Mouse (Mus musculus) ES-E14 (cell line): ENCODE results near the gene Wdr95. TPM values are rescaled to one million over a fixed set of nuclear protein-coding genes. Genes with fewer than 3 reads are reported as not detected.

Source experiments
- DNase-seq: peaks from one replicate; pipeline ENCODE4 v3.0.0-alpha.2; 2013; ENCODE audit warnings: low read depth, low spot score
- H3K27ac ChIP-seq: 2 replicates; pipeline ENCODE4 v1.5.1; 2012; ENCODE audit warnings: low read depth, mild to moderate bottlenecking, low read length, moderate library complexity, mixed read lengths; ENCODE audit not compliant: poor library complexity, insufficient read depth, severe bottlenecking
- H3K36me3 ChIP-seq: 2 replicates; pipeline ENCODE4 v1.6.1; 2012; ENCODE audit warnings: mild to moderate bottlenecking, low read length, moderate library complexity, mixed read lengths; ENCODE audit not compliant: control insufficient read depth, poor library complexity, insufficient read depth, severe bottlenecking
- H3K4me1 ChIP-seq, 2 experiments: fragments of 150-350 bp in 1 of 2; sonication (generic) in 1 of 2; 2 replicates each; pipeline ENCODE4 v1.6.1; 2012; ENCODE audit warnings: low read length in 2 of 2, mild to moderate bottlenecking in 1 of 2, mixed read lengths in 1 of 2; ENCODE audit not compliant: control insufficient read depth in 2 of 2, insufficient read depth in 2 of 2, poor library complexity in 1 of 2
- H3K4me3 ChIP-seq, 2 experiments: fragments of 150-350 bp in 1 of 2; sonication (generic) in 1 of 2; 2 replicates each; pipeline ENCODE4 v1.5.1; 2012; ENCODE audit warnings: low read length in 2 of 2, low read depth in 1 of 2, mild to moderate bottlenecking in 1 of 2, mixed read lengths in 1 of 2; ENCODE audit not compliant: insufficient read depth in 1 of 2, poor library complexity in 1 of 2, severe bottlenecking in 1 of 2
- H3K9ac ChIP-seq: 2 replicates; pipeline ENCODE4 v1.6.1; 2012; ENCODE audit warnings: low read depth, mild to moderate bottlenecking, low read length, mixed read lengths; ENCODE audit not compliant: poor library complexity, insufficient read depth, severe bottlenecking
- H3K9me3 ChIP-seq: fragments of 150-350 bp; sonication (generic); 2 replicates; pipeline ENCODE4 v1.6.1; 2012; ENCODE audit warnings: low read depth, mild to moderate bottlenecking, low read length; ENCODE audit not compliant: control insufficient read depth, insufficient read depth
- CHD2 ChIP-seq: IDR thresholded peaks from 2 replicates; pipeline ENCODE4 v1.6.1; 2014; ENCODE audit warnings: mild to moderate bottlenecking, low read depth, low read length, inconsistent platforms
- HCFC1 ChIP-seq: IDR thresholded peaks from 2 replicates; pipeline ENCODE4 v1.6.1; 2012; ENCODE audit warnings: low read length, inconsistent platforms, borderline replicate concordance; ENCODE audit not compliant: insufficient read depth
- MAFK ChIP-seq: IDR thresholded peaks from 2 replicates; pipeline ENCODE4 v1.6.1; 2014; ENCODE audit warnings: mild to moderate bottlenecking, low read depth, low read length, inconsistent platforms; ENCODE audit not compliant: insufficient read depth
- ZC3H11A ChIP-seq: IDR thresholded peaks from 2 replicates; pipeline ENCODE4 v1.6.1; 2012; ENCODE audit warnings: low read depth, mild to moderate bottlenecking, inconsistent platforms, low read length, borderline replicate concordance
- ZNF384 ChIP-seq: IDR thresholded peaks from 2 replicates; pipeline ENCODE4 v1.6.1; 2012; ENCODE audit warnings: low read depth, low read length, inconsistent platforms
- in situ Hi-C, 2 experiments: fragments of 600-800 bp; cut with MboI; formaldehyde crosslinking; loops; one replicate each; pipeline ENCODE4 v1.15.1; 2025; ENCODE audit warnings: low sequenced_read_pairs in 2 of 2, inconsistent platforms in 1 of 2; ENCODE audit not compliant: unreplicated experiment in 2 of 2
- total RNA-seq: library from RNA; depleted of rRNA; stranded (reverse); fragments of 300-350 nt; gene quantifications from 2 replicates; pipeline ENCODE4 v1.2.3, GENCODE M21; 2012

The Wdr95 gene
- total RNA-seq, 1 experiment: 1.5 TPM

DNA sequence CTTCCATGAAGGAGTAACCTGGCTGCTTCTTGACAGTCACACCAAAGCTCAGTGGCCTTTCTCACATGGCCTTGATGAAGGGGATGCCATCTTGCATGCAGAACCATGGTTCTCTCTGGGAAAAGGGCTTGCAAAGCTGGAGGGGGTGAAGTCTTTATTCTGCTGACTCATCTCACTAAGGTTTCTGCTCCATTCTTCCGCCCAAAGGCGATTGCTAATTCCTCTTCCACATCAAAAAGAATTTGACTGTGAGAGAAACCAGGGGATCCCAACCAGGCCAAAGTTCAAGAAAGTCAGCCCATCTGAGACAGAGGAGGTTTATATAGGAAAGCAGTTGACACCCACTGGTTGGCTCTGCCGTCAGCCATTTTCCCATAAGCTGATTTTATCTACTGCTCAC is 61.5 kb downstream of the Wdr95 start:
- Histone ChIP-seq H3K27ac (peak overlapping the region; percentile 35; the same call in 1 of the 2 replicates), H3K9ac (no peak overlapping the region), H3K4me3 (no peak overlapping the region), H3K9me3 (no peaks in the 10 kb centered on the region), H3K36me3 (no peaks in the 10 kb centered on the region), H3K4me1 (peaks cover 0 to 21% of the 10 kb centered on the region in 2 experiments; a peak in 3 of 4 replicates)
- peak; percentile 53; the same call in 1 of the 2 replicates for TF ChIP-seq MAFK
- TF ChIP-seq ZNF384: no peak
- in situ Hi-C loops: no loop called here
- DNase-seq: no peak

DNA sequence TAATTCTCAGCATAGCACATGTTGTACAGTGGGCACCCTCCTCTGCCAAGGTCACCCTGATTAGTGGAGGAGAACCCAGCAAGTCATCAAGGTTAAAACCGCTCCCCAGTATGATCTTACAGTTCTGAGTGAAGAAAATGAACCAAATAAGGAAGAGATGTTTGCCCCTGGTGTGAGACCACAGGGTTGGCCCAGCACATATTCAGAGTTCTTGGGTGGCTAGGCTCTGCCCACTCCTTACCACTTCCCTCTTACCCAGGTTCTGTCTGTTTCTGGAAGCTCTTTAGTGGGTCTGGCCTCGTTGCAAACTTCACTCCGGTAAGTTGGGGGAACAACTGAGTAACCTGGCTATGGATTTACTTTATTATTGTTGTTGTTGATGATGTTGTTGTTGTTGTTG is 65.7 kb downstream of the Wdr95 start:
- Histone ChIP-seq H3K36me3 (no peaks in the 10 kb centered on the region), H3K27ac (no peak overlapping the region), H3K4me1 (peaks cover 3 to 13% of the 10 kb centered on the region in 2 experiments; a peak in 3 of 4 replicates), H3K9ac (no peak overlapping the region), H3K4me3 (no peak overlapping the region), H3K9me3 (no peaks in the 10 kb centered on the region)
- TF ChIP-seq CHD2: no peak
- TF ChIP-seq MAFK: no peak
- no peak for TF ChIP-seq ZNF384
- no peak for TF ChIP-seq ZC3H11A
- TF ChIP-seq HCFC1: no peak
- DNase-seq: no peak
- in situ Hi-C loops: no loop called here

DNA sequence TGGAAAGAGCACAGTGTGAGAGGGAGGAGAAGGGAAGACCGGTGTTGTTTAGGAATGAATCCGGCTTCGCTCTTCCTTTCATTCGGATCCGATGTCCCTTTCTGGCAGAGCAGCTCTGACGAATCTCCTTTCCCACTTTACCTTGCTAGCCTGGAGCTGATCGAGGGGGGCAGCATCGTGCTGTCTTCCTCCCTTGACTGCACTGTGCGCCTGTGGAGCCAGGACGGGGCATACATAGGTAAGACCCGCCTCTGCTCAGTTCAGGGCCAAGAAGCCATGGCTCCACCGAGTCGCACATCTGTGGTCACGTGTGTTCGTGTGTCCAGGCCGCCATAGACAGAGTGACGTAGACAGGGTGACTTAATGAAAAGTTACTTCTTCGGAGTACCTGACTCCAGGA is 68.9 kb downstream of the Wdr95 start:
- Histone ChIP-seq H3K4me1 (peaks cover 3 to 5% of the 10 kb centered on the region in 2 experiments; a peak in 2 of 4 replicates), H3K4me3 (no peak overlapping the region), H3K36me3 (no peaks in the 10 kb centered on the region), H3K9me3 (no peaks in the 10 kb centered on the region), H3K9ac (no peak overlapping the region), H3K27ac (no peak overlapping the region)
- TF ChIP-seq ZNF384 (no peak), MAFK (no peak), HCFC1 (no peak)
- DNase-seq: no peak
- in situ Hi-C loops: no loop called here

DNA sequence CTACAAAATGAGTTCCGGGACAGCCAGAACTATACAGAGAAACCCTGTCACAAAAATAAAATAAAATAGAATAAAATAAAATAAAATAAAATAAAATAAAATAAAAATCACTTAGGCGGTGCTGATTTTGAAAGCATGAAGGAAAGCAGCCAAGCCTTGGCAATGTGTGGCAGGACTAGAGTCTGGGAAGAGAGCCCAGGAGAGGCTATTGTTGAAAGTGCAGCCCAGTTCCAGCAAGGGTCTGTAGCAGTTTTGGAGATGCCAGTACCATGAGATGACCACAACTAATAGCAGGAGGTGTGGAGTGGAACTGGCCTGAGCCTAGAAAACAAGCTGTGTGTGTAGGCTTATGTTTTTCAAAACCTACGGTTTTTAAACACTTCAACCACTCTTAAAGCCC is 73.5 kb downstream of the Wdr95 start:
- H3K36me3 ChIP-seq: no peaks in the 10 kb centered on the region
- no peak overlapping the region for H3K4me3 ChIP-seq
- no peak for DNase-seq
- H3K9me3 ChIP-seq: no peaks in the 10 kb centered on the region
- H3K27ac ChIP-seq: no peak overlapping the region
- in situ Hi-C loops: no loop called here
- H3K9ac ChIP-seq: no peak overlapping the region
- no peaks in the 10 kb centered on the region for H3K4me1 ChIP-seq
- TF ChIP-seq CHD2 (no peak), ZC3H11A (no peak), HCFC1 (no peak), MAFK (no peak), ZNF384 (no peak)

DNA sequence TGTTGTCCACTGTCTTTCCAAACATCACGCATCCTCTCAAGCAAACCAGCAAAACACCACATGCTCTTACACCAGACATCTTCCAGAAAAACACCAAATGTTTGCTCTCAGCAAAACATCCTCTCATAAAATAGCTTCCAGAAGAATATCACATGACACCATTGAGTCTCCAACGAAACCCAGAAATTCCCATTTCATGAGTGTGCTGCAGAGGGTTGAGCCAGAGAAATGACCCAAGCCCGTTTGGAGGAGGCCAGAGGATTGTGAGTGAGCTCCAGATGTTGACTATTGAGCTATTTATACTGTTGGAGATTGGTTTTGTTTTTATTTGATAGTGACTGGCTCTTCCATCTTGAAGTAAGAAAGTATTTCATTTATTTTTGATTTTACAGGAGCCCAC is 74.8 kb downstream of the Wdr95 start:
- TF ChIP-seq MAFK (no peak), CHD2 (no peak), HCFC1 (no peak), ZC3H11A (no peak), ZNF384 (no peak)
- Histone ChIP-seq H3K4me3 (no peak overlapping the region), H3K9me3 (no peaks in the 10 kb centered on the region), H3K9ac (no peak overlapping the region), H3K36me3 (no peaks in the 10 kb centered on the region), H3K27ac (no peak overlapping the region), H3K4me1 (no peaks in the 10 kb centered on the region)
- DNase-seq: no peak
- in situ Hi-C loops: no loop called here
